Mouse (Mus musculus) cerebellum, adult 2 months (tissue): ENCODE measurements at regions not wholly inside any gene's neighbourhood (a gene's known extent, or its start where the extent isn't known, plus 50 kb on each side); places are given as distances from the start of the nearest gene placed in this dataset.
"Not testable (repeated sequence)": the region's sequence is repeated elsewhere in the genome, so short reads cannot be mapped to it uniquely, and the experiment has no call there.

Experiments
- DNase-seq, 2 experiments: peaks; one replicate each; pipeline ENCODE4 v3.0.0; 2021
- H3K27ac ChIP-seq: fragments of 200-500 bp; 2 replicates; pipeline ENCODE4 v1.5.1; 2012; ENCODE audit warnings: low read length, control low read depth, inconsistent platforms; ENCODE audit not compliant: insufficient read depth
- H3K27me3 ChIP-seq: fragments of 200-500 bp; 2 replicates; pipeline ENCODE4 v1.6.1; 2012; ENCODE audit warnings: inconsistent platforms, mild to moderate bottlenecking, low read length, moderate library complexity; ENCODE audit not compliant: control insufficient read depth, insufficient read depth
- H3K4me1 ChIP-seq: fragments of 200-500 bp; 2 replicates; pipeline ENCODE4 v1.6.1; 2011; ENCODE audit warnings: low read length; ENCODE audit not compliant: control insufficient read depth, insufficient read depth
- H3K4me3 ChIP-seq: fragments of 200-500 bp; replicated peaks from 2 replicates; pipeline ENCODE3; 2011; ENCODE audit warnings: mild to moderate bottlenecking, low read depth, low read length, control low read depth; ENCODE audit not compliant: insufficient read depth
- CTCF ChIP-seq: fragments of 200-500 bp; IDR thresholded peaks from 2 replicates; pipeline ENCODE4 v1.5.1; 2011; ENCODE audit warnings: low read depth, mild to moderate bottlenecking, control low read depth, low read length, moderate library complexity, borderline replicate concordance; ENCODE audit not compliant: insufficient read depth
- POLR2A ChIP-seq: fragments of 200-500 bp; IDR thresholded peaks from 2 replicates; pipeline ENCODE4 v1.6.1; 2011; ENCODE audit warnings: low read length, control low read depth, borderline replicate concordance; ENCODE audit not compliant: insufficient read depth
- WGBS: fragments of 180-500 bp; shearing (Covaris S2); methylation state at CpG from one replicate; pipeline ENCODE4 v1.1.7; 2018; 5-methylcytosine and 5-hydroxymethylcytosine counted together

GRCm38 (mm10) chr5:118480000-118480399 is 80.5 kb upstream of the Med13l start:
- Histone ChIP-seq H3K27me3 (no peaks in the 10 kb centered on the region), H3K27ac (no peak overlapping the region), H3K4me1 (peaks cover 3% of the 10 kb centered on the region; the same call in 1 of the 2 replicates), H3K4me3 (no peak overlapping the region)
- 88% methylated on average over 5 of the region's 5 CpGs for WGBS
- no peak for DNase-seq
- TF ChIP-seq POLR2A (no peak), CTCF (no peak)

- H3K4me3 ChIP-seq: no peak overlapping the region
- no peaks in the 10 kb centered on the region for H3K27me3 ChIP-seq
- TF ChIP-seq CTCF: no peak
- no peak for TF ChIP-seq POLR2A
- peaks cover 3% of the 10 kb centered on the region; the same call in 1 of the 2 replicates for H3K4me1 ChIP-seq
- 74% methylated on average over 10 of the region's 10 CpGs for WGBS
- DNase-seq: no peak
- H3K27ac ChIP-seq: no peak overlapping the region
Measured at GRCm38 (mm10) chr5:118480965-118481793, 79.3 kb upstream of the Med13l start.

- no peak for DNase-seq
- Histone ChIP-seq H3K27me3 (no peaks in the 10 kb centered on the region), H3K4me3 (no peak overlapping the region), H3K27ac (no peak overlapping the region), H3K4me1 (peaks cover 3% of the 10 kb centered on the region; the same call in 1 of the 2 replicates)
- no peak for TF ChIP-seq CTCF
- TF ChIP-seq POLR2A: no peak
Measured at GRCm38 (mm10) chr5:118481794-118482049, 78.8 kb upstream of the Med13l start.

GRCm38 (mm10) chr5:118482598-118482997 is 77.9 kb upstream of the Med13l start:
- Histone ChIP-seq H3K4me1 (0 out of 2 replicates have a peak, but pooled peaks cover 3% of the 10 kb centered on the region), H3K27me3 (no peaks in the 10 kb centered on the region), H3K4me3 (no peak overlapping the region), H3K27ac (no peak overlapping the region)
- 62% methylated on average over 7 of the region's 7 CpGs for WGBS
- TF ChIP-seq POLR2A (no peak), CTCF (no peak)
- no peak for DNase-seq

- Histone ChIP-seq H3K4me1 (0 out of 2 replicates have a peak, but pooled peaks cover 3% of the 10 kb centered on the region), H3K27me3 (no peaks in the 10 kb centered on the region), H3K4me3 (no peak overlapping the region), H3K27ac (no peak overlapping the region)
- WGBS: 32% methylated on average over 7 of the region's 7 CpGs
- no peak for DNase-seq
- TF ChIP-seq CTCF (no peak), POLR2A (no peak)
Measured at GRCm38 (mm10) chr5:118483001-118483400, 77.5 kb upstream of the Med13l start.

GRCm38 (mm10) chr5:118483532-118483931 is 76.9 kb upstream of the Med13l start:
- Histone ChIP-seq H3K4me3 (no peak overlapping the region), H3K27ac (no peak overlapping the region), H3K4me1 (0 out of 2 replicates have a peak, but pooled peaks cover 3% of the 10 kb centered on the region), H3K27me3 (no peaks in the 10 kb centered on the region)
- TF ChIP-seq POLR2A (no peak), CTCF (no peak)
- 28% methylated on average over 8 of the region's 8 CpGs for WGBS
- DNase-seq: no peak

- 63% methylated on average over 8 of the region's 8 CpGs for WGBS
- no peaks in the 10 kb centered on the region for H3K27me3 ChIP-seq
- TF ChIP-seq CTCF (no peak), POLR2A (no peak)
Measured at GRCm38 (mm10) chr5:118485191-118485590, 75.3 kb upstream of the Med13l start.

GRCm38 (mm10) chr5:118492522-118492921 is 68.0 kb upstream of the Med13l start:
- H3K4me3 ChIP-seq, H3K4me1 ChIP-seq, H3K27me3 ChIP-seq, H3K27ac ChIP-seq, DNase-seq: not testable (repeated sequence)
- WGBS: 88% methylated on average over 2 of the region's 2 CpGs

More at GRCm38 (mm10) chr5:118485191-118485590, 75.3 kb upstream of the Med13l start:
- 0 out of 2 replicates have a peak, but pooled peaks cover 3% of the 10 kb centered on the region for H3K4me1 ChIP-seq
- H3K4me3 ChIP-seq: no peak overlapping the region
- no peak overlapping the region for H3K27ac ChIP-seq
- DNase-seq: no peak
